Mouse (Mus musculus): ENCODE measurements at regions not wholly inside any gene's neighbourhood (a gene's known extent, or its start where the extent isn't known, plus 50 kb on each side); places are given as distances from the start of the nearest gene placed in this dataset.
A peak's percentile ranks its signal among the peaks of the same experiment; 100 is the strongest.

DNA sequence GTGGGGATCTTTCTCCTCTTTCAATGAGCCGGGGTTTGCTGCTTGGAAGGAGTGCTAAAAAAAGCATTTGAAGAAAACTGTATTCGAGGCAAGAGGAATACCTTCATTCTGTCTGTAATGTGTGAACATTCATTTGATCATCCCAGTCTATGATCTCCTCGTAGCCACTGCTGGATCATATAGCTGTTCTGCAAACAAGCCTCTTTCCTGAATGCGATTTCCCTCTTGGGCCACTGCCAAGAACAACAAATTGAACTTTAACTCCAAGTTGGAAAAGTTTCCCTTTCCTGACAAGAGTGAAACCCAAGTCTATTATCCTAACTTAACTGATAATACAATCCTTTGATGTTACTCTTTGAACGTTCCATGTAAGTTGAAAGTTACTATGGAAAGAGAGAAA, 108.4 kb upstream of the Gm9747 start:
- TF ChIP-seq CTCF (IDR thresholded peaks at IDR 0.05) = no peak
- Histone ChIP-seq H3K4me2 (ENCODE audit: low read depth, low read length, poor library complexity, severe bottlenecking) (no peak overlapping the region), H3K4me1 (ENCODE audit: insufficient read depth, low read length) (no peaks in the 10 kb centered on the region), H3K9me3 (ENCODE audit: low read length) (no peaks in the 10 kb centered on the region), H3K27me3 (ENCODE audit: insufficient read depth, low read length) (no peaks in the 10 kb centered on the region), H3K9ac (replicated peaks; ENCODE audit: low read length, poor library complexity, severe bottlenecking) (no peak overlapping the region), H3K4me3 (ENCODE audit: low read depth, low read length) (no peak overlapping the region), H3K36me3 (ENCODE audit: insufficient read depth, low read length) (no peaks in the 10 kb centered on the region), H3K27ac (ENCODE audit: low read depth, low read length) (no peak overlapping the region)
- ATAC-seq (ENCODE audit: low FRiP score) (no peak), DNase-seq (ENCODE audit: low spot score) (no peak)
- WGBS = 63% methylated on average over 5 of the region's 5 CpGs

DNA sequence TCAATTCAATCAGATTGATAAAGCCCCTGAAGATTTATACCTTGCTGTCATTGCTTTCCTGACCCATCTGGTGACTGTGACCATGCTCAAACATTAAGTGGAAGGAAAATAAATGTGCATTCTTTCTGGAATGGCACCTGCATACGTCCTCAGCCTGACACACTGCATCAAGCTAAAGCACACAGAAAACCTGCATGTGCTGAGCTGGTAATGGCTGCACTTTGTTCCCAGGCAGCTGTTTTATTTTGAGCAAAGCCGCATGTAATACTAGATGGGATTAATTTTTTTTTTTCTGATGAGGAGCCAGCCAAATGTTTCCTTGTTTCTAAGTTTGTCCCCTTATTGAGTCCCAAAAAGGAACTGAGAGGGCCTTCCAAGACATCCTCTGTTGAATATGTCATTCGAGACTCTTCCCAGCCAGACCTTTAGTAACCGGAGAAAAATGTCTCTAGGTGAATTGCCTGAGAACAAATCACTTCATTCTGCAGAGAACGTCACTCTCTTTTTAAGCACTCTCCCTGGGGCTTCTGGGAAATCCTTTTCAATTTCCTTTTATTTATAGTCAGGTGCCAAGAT, 103.1 kb upstream of the Gm9747 start:
- no peak for ATAC-seq (ENCODE audit: low FRiP score)
- no peak overlapping the region for H3K9ac ChIP-seq (replicated peaks; ENCODE audit: low read length, poor library complexity, severe bottlenecking)
- H3K4me1 ChIP-seq (ENCODE audit: insufficient read depth, low read length) = no peaks in the 10 kb centered on the region

GRCm38 (mm10) chr1:82132536-82132935, 100.4 kb upstream of the Gm9747 start:
- H3K4me1 ChIP-seq (ENCODE audit: insufficient read depth, low read length) = no peaks in the 10 kb centered on the region
- no peak overlapping the region for H3K4me3 ChIP-seq (ENCODE audit: low read depth, low read length)
- no peak for DNase-seq (ENCODE audit: low spot score)
- H3K9me3 ChIP-seq (ENCODE audit: low read length) = no peaks in the 10 kb centered on the region
- no peak overlapping the region for H3K4me2 ChIP-seq (ENCODE audit: low read depth, low read length, poor library complexity, severe bottlenecking)
- WGBS = 44% methylated on average over 6 of the region's 6 CpGs
- no peaks in the 10 kb centered on the region for H3K27me3 ChIP-seq (ENCODE audit: insufficient read depth, low read length)
- H3K27ac ChIP-seq (ENCODE audit: low read depth, low read length) = no peak overlapping the region
- no peaks in the 10 kb centered on the region for H3K36me3 ChIP-seq (ENCODE audit: insufficient read depth, low read length)
- H3K9ac ChIP-seq (replicated peaks; ENCODE audit: low read length, poor library complexity, severe bottlenecking) = no peak overlapping the region
- no peak for TF ChIP-seq CTCF (IDR thresholded peaks at IDR 0.05)
- ATAC-seq (ENCODE audit: low FRiP score) = no peak

More for the DNA sequence above, 103.1 kb upstream of the Gm9747 start:
- WGBS = 23% methylated on average over 5 of the region's 5 CpGs
- TF ChIP-seq CTCF (IDR thresholded peaks at IDR 0.05) = no peak
- Histone ChIP-seq H3K36me3 (ENCODE audit: insufficient read depth, low read length) (no peaks in the 10 kb centered on the region), H3K27me3 (ENCODE audit: insufficient read depth, low read length) (no peaks in the 10 kb centered on the region), H3K9me3 (ENCODE audit: low read length) (no peaks in the 10 kb centered on the region), H3K27ac (ENCODE audit: low read depth, low read length) (no peak overlapping the region), H3K4me3 (ENCODE audit: low read depth, low read length) (no peak overlapping the region), H3K4me2 (ENCODE audit: low read depth, low read length, poor library complexity, severe bottlenecking) (no peak overlapping the region)
- DNase-seq (ENCODE audit: low spot score) = peak; percentile 5

GRCm38 (mm10) chr1:82134938-82135337, 98.0 kb upstream of the Gm9747 start:
- DNase-seq (ENCODE audit: low spot score) = no peak
- H3K27me3 ChIP-seq (ENCODE audit: insufficient read depth, low read length) = no peaks in the 10 kb centered on the region
- H3K27ac ChIP-seq (ENCODE audit: low read depth, low read length) = no peak overlapping the region

DNA sequence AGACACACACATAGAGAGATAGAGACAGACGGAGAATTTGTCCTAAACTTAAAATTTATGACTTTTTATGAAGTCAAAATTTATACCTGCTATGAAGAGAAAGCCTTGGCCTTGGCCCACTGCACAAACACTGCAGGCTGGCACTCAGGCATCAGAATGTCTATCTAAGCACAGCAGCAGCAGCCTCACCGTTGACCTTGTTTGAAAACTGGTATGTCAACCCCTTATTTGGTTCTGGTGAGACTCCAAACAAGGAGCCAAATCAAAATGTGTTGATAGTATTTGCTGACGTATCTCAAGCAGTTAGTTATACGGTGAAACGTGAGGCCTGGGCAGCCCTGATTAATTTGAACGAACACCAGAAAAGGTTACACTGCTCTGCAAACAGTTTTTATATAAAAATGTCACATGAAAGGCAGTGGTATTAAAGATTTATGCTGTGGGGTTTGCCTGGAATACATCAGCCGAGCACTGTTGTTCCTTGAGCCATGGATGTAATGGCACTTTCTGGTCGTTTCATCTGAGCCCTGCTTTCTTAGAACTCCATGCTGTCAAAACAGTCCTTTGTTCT, 97.1 kb upstream of the Gm9747 start:
- no peak for TF ChIP-seq CTCF (IDR thresholded peaks at IDR 0.05)
- DNase-seq (ENCODE audit: low spot score) (no peak), ATAC-seq (ENCODE audit: low FRiP score) (no peak)
- Histone ChIP-seq H3K9me3 (ENCODE audit: low read length) (no peaks in the 10 kb centered on the region), H3K27ac (ENCODE audit: low read depth, low read length) (no peak overlapping the region), H3K27me3 (ENCODE audit: insufficient read depth, low read length) (no peaks in the 10 kb centered on the region), H3K4me2 (ENCODE audit: low read depth, low read length, poor library complexity, severe bottlenecking) (no peak overlapping the region), H3K9ac (replicated peaks; ENCODE audit: low read length, poor library complexity, severe bottlenecking) (no peak overlapping the region), H3K4me3 (ENCODE audit: low read depth, low read length) (no peak overlapping the region), H3K4me1 (ENCODE audit: insufficient read depth, low read length) (no peaks in the 10 kb centered on the region), H3K36me3 (ENCODE audit: insufficient read depth, low read length) (no peaks in the 10 kb centered on the region)
- WGBS = 57% methylated on average over 8 of the region's 8 CpGs

More at GRCm38 (mm10) chr1:82134938-82135337, 98.0 kb upstream of the Gm9747 start:
- TF ChIP-seq CTCF (IDR thresholded peaks at IDR 0.05) = no peak
- Histone ChIP-seq H3K36me3 (ENCODE audit: insufficient read depth, low read length) (no peaks in the 10 kb centered on the region), H3K4me2 (ENCODE audit: low read depth, low read length, poor library complexity, severe bottlenecking) (no peak overlapping the region), H3K4me3 (ENCODE audit: low read depth, low read length) (no peak overlapping the region), H3K9ac (replicated peaks; ENCODE audit: low read length, poor library complexity, severe bottlenecking) (no peak overlapping the region), H3K4me1 (ENCODE audit: insufficient read depth, low read length) (no peaks in the 10 kb centered on the region), H3K9me3 (ENCODE audit: low read length) (no peaks in the 10 kb centered on the region)
- 88% methylated on average over 2 of the region's 2 CpGs for WGBS
- no peak for ATAC-seq (ENCODE audit: low FRiP score)

- ATAC-seq (ENCODE audit: low FRiP score) (no peak), DNase-seq (ENCODE audit: low spot score) (no peak)
- H3K27ac ChIP-seq (ENCODE audit: low read depth, low read length) = no peak overlapping the region
- H3K4me3 ChIP-seq (ENCODE audit: low read depth, low read length) = no peak overlapping the region
- no peak overlapping the region for H3K9ac ChIP-seq (replicated peaks; ENCODE audit: low read length, poor library complexity, severe bottlenecking)
- no peaks in the 10 kb centered on the region for H3K36me3 ChIP-seq (ENCODE audit: insufficient read depth, low read length)
- 98% methylated on average over 2 of the region's 2 CpGs for WGBS
- H3K4me2 ChIP-seq (ENCODE audit: low read depth, low read length, poor library complexity, severe bottlenecking) = no peak overlapping the region
- TF ChIP-seq CTCF (IDR thresholded peaks at IDR 0.05) = no peak
- no peaks in the 10 kb centered on the region for H3K4me1 ChIP-seq (ENCODE audit: insufficient read depth, low read length)
- H3K9me3 ChIP-seq (ENCODE audit: low read length) = no peaks in the 10 kb centered on the region
- H3K27me3 ChIP-seq (ENCODE audit: insufficient read depth, low read length) = no peaks in the 10 kb centered on the region
Observed at GRCm38 (mm10) chr1:82145256-82145655, 87.7 kb upstream of the Gm9747 start.

Measured in midbrain, postnatal 0 days (tissue).